In the genomic region with DNA sequence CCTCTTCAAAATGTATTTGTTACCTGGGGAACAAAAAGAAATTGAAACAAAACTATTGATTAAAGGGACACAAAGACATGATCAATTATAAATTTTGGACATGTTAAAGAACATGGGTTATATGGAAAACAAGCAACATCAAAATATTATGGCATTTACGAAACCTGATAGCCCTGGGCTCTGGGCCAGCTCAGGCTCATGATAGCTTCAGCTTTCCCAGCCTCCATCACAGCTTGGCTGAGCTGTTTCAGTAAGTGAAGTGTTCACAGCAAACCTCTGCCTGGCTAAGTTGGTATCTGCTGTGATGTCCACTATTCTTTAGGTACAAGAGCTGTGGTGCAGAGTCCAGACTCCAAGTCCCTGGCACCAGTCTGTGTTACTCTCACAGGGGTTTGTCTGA, we compare ENCODE assay signal across 15 mouse cellular contexts.
"Had no signal": no experiment of that assay in that cellular context is flagged by ENCODE, and none has a peak within 500 bp of the region (broad histone marks: within the 10 kb centered on the region; RNA-seq: fewer than 3 reads in every experiment).

No protein-coding gene starts in this region.

- H3K4me3 ChIP-seq: neural tube, embryonic 15.5 days; stomach, embryonic 15.5 days had no signal

- DNase-seq: retina, postnatal 1 day; right cerebral cortex, adult 18-20 months; right cerebral cortex, postnatal 14 days; right cerebral cortex, postnatal 25 days; right cerebral cortex, postnatal 4 days; spleen, adult 18-20 months; thymus, adult 18-20 months; thymus, adult 2 months; thymus, postnatal 14 days; thymus, postnatal 25 days; thymus, postnatal 36 days; thymus, postnatal 4 days had no signal

- H3K4me2 ChIP-seq: neural tube, embryonic 15.5 days; stomach, embryonic 15.5 days had no signal

- H3K9ac ChIP-seq: neural tube, embryonic 15.5 days; stomach, embryonic 15.5 days had no signal

- H3K27ac ChIP-seq: neural tube, embryonic 15.5 days; stomach, embryonic 15.5 days; stomach, postnatal 0 days had no signal

- H3K9me3 ChIP-seq: neural tube, embryonic 15.5 days; stomach, embryonic 15.5 days had no signal

- H3K4me1 ChIP-seq: neural tube, embryonic 15.5 days; stomach, embryonic 15.5 days had no signal

- H3K27me3 ChIP-seq: neural tube, embryonic 15.5 days; stomach, embryonic 15.5 days had no signal

- H3K36me3 ChIP-seq: neural tube, embryonic 15.5 days; stomach, embryonic 15.5 days had no signal
